ENCODE assay signal across 9 mouse cellular contexts in genomic region chr14:22651131-22651952, GRCm38 (mm10).
DNase-seq lines count a peak whose midpoint lies in the region; ATAC-seq lines count a peak whose summit lies in the region.
"Had no signal": no experiment of that assay in that cellular context is flagged by ENCODE, and none has a peak within 500 bp of the region (broad histone marks: within the 10 kb centered on the region; RNA-seq: fewer than 3 reads in every experiment).

No protein-coding gene starts in this region.

- no peaks in the 10 kb centered on the region for H3K36me3 ChIP-seq in neural tube, embryonic 15.5 days
- H3K36me3 ChIP-seq in kidney, embryonic 16.5 days (ENCODE audit: insufficient read depth, low read length) = no peaks in the 10 kb centered on the region
- no peaks in the 10 kb centered on the region for H3K36me3 ChIP-seq in stomach, embryonic 15.5 days

- H3K4me1 ChIP-seq in neural tube, embryonic 15.5 days = 0 out of 2 replicates have a peak, but pooled peaks cover 5% of the 10 kb centered on the region
- H3K4me1 ChIP-seq in kidney, embryonic 16.5 days (ENCODE audit: insufficient read depth, low read length) = peaks cover 40% of the 10 kb centered on the region
- peaks cover 27% of the 10 kb centered on the region for H3K4me1 ChIP-seq in stomach, embryonic 15.5 days

- no peak overlapping the region for H3K4me3 ChIP-seq in neural tube, embryonic 15.5 days (replicated peaks)
- no peak overlapping the region for H3K4me3 ChIP-seq in kidney, embryonic 16.5 days (ENCODE audit: low read length)
- H3K4me3 ChIP-seq in stomach, embryonic 15.5 days (replicated peaks) = no peak overlapping the region

- H3K27ac ChIP-seq in neural tube, embryonic 15.5 days (replicated peaks) = no peak overlapping the region
- H3K27ac ChIP-seq in kidney, embryonic 16.5 days (ENCODE audit: low read length) = peak overlapping the region; percentile 66
- H3K27ac ChIP-seq in stomach, embryonic 15.5 days = peak overlapping the region; percentile 67

- peak; percentile 20 for DNase-seq in adrenal gland, adult 8-10 months
- DNase-seq in adrenal gland, adult 18-20 months (ENCODE audit: low spot score in 2 of 2) = no peak
- DNase-seq in neural tube, embryonic 10.5 days (ENCODE audit: extremely low spot score, low spot score) = peak; percentile 61
- no peak for DNase-seq in cerebellum, adult 9-10 months
- no peak for DNase-seq in frontal cortex, postnatal 14 days (ENCODE audit: low spot score in 2 of 2)

- no peak for ATAC-seq in neural tube, embryonic 15.5 days (ENCODE audit: low FRiP score)
- peak; percentile 62 for ATAC-seq in kidney, embryonic 16.5 days (ENCODE audit: low FRiP score, low TSS enrichment)
- ATAC-seq in stomach, embryonic 15.5 days (ENCODE audit: insufficient read depth, low FRiP score, low read depth) = no peak
- ATAC-seq: hindbrain, embryonic 16.5 days had no signal

- H3K27me3 ChIP-seq in neural tube, embryonic 15.5 days (replicated peaks) = no peaks in the 10 kb centered on the region
- no peaks in the 10 kb centered on the region for H3K27me3 ChIP-seq in kidney, embryonic 16.5 days (ENCODE audit: insufficient read depth, low read length)
- H3K27me3 ChIP-seq in stomach, embryonic 15.5 days (replicated peaks) = no peaks in the 10 kb centered on the region

- no peak overlapping the region for H3K4me2 ChIP-seq in neural tube, embryonic 15.5 days
- peak overlapping the region; percentile 31 for H3K4me2 ChIP-seq in kidney, embryonic 16.5 days (replicated peaks; ENCODE audit: low read depth, low read length)
- H3K4me2 ChIP-seq in stomach, embryonic 15.5 days = peak overlapping the region; percentile 30

- 57% methylated on average over 14 of the region's 14 CpGs for WGBS in neural tube, embryonic 15.5 days
- WGBS in kidney, embryonic 16.5 days = 27% methylated on average over 14 of the region's 14 CpGs
- WGBS in stomach, embryonic 15.5 days = 31% methylated on average over 14 of the region's 14 CpGs

- no peak overlapping the region for H3K9ac ChIP-seq in neural tube, embryonic 15.5 days (replicated peaks)
- no peak overlapping the region for H3K9ac ChIP-seq in kidney, embryonic 16.5 days (replicated peaks; ENCODE audit: low read length)
- no peak overlapping the region for H3K9ac ChIP-seq in stomach, embryonic 15.5 days

- no peaks in the 10 kb centered on the region for H3K9me3 ChIP-seq in neural tube, embryonic 15.5 days (replicated peaks)
- H3K9me3 ChIP-seq in kidney, embryonic 16.5 days (ENCODE audit: low read length) = no peaks in the 10 kb centered on the region
- H3K9me3 ChIP-seq in stomach, embryonic 15.5 days = no peaks in the 10 kb centered on the region

Comparison
In these comparisons a context has a peak if more than half of its experiments do, and no peak if none do; other contexts are left out.
1. DNase-seq: peak in adrenal gland, adult 8-10 months (single experiment) and neural tube, embryonic 10.5 days (single experiment); none in adrenal gland, adult 18-20 months (0 of 2), cerebellum, adult 9-10 months (single experiment) and frontal cortex, postnatal 14 days (0 of 2).